Mouse (Mus musculus): ENCODE data around the gene Vmn2r22. TPM values are rescaled to one million over a fixed set of nuclear protein-coding genes. Genes with fewer than 3 reads are reported as not detected.
"Not testable (repeated sequence)": the region's sequence is repeated elsewhere in the genome, so short reads cannot be mapped to it uniquely, and the experiment has no call there.

The Vmn2r22 gene
- polyA plus RNA-seq (2015; fragmentation: Nextera tagmentation; extraction: Ambion mirVana) = not detected in 2 replicates

- WGBS = 61% methylated on average over 3 of the region's 3 CpGs
- H3K9me3 ChIP-seq (ENCODE audit: control insufficient read depth, low read length); H3K9ac ChIP-seq (ENCODE audit: low read depth, low read length); H3K27me3 ChIP-seq (replicated peaks; ENCODE audit: control insufficient read depth, insufficient read depth, low read length); H3K4me1 ChIP-seq (ENCODE audit: control insufficient read depth, insufficient read depth, low read length); H3K4me2 ChIP-seq (ENCODE audit: low read depth, low read length); ATAC-seq; H3K36me3 ChIP-seq (ENCODE audit: control insufficient read depth, insufficient read depth, low read length); H3K27ac ChIP-seq (ENCODE audit: low read length); H3K4me3 ChIP-seq (ENCODE audit: low read length): not testable (repeated sequence)
Observed at GRCm38 (mm10) chr6:123650625-123651024, at the start of gene Vmn2r22. Gene Vmn2r22, minus strand, starts transcription at chr6:123650725.

GRCm38 (mm10) chr6:123697213-123697612, 46.7 kb upstream of the Vmn2r22 start:
- no peak for ATAC-seq
- no peaks in the 10 kb centered on the region for H3K36me3 ChIP-seq (ENCODE audit: control insufficient read depth, insufficient read depth, low read length)
- no peak overlapping the region for H3K27ac ChIP-seq (ENCODE audit: low read length)
- H3K4me1 ChIP-seq (ENCODE audit: control insufficient read depth, insufficient read depth, low read length) = no peaks in the 10 kb centered on the region
- H3K4me2 ChIP-seq (ENCODE audit: low read depth, low read length) = no peak overlapping the region
- H3K4me3 ChIP-seq (ENCODE audit: low read length) = no peak overlapping the region
- H3K9ac ChIP-seq (ENCODE audit: low read depth, low read length) = no peak overlapping the region
- no peaks in the 10 kb centered on the region for H3K9me3 ChIP-seq (ENCODE audit: control insufficient read depth, low read length)
- H3K27me3 ChIP-seq (replicated peaks; ENCODE audit: control insufficient read depth, insufficient read depth, low read length) = no peaks in the 10 kb centered on the region

GRCm38 (mm10) chr6:123696639-123697038, 46.1 kb upstream of the Vmn2r22 start:
- not testable (repeated sequence) for H3K27ac ChIP-seq (ENCODE audit: low read length); H3K27me3 ChIP-seq (replicated peaks; ENCODE audit: control insufficient read depth, insufficient read depth, low read length); ATAC-seq; H3K36me3 ChIP-seq (ENCODE audit: control insufficient read depth, insufficient read depth, low read length); H3K9ac ChIP-seq (ENCODE audit: low read depth, low read length); H3K4me2 ChIP-seq (ENCODE audit: low read depth, low read length); H3K4me1 ChIP-seq (ENCODE audit: control insufficient read depth, insufficient read depth, low read length); H3K9me3 ChIP-seq (ENCODE audit: control insufficient read depth, low read length); H3K4me3 ChIP-seq (ENCODE audit: low read length)
- 46% methylated on average over 1 of the region's 1 CpGs for WGBS

GRCm38 (mm10) chr6:123657040-123657439, 6.5 kb upstream of the Vmn2r22 start:
- H3K9ac ChIP-seq (ENCODE audit: low read depth, low read length) = no peak overlapping the region
- no peaks in the 10 kb centered on the region for H3K4me1 ChIP-seq (ENCODE audit: control insufficient read depth, insufficient read depth, low read length)
- H3K27ac ChIP-seq (ENCODE audit: low read length) = no peak overlapping the region
- WGBS = 60% methylated on average over 6 of the region's 6 CpGs
- H3K36me3 ChIP-seq (ENCODE audit: control insufficient read depth, insufficient read depth, low read length) = no peaks in the 10 kb centered on the region
- ATAC-seq = no peak
- H3K4me2 ChIP-seq (ENCODE audit: low read depth, low read length) = no peak overlapping the region
- H3K27me3 ChIP-seq (replicated peaks; ENCODE audit: control insufficient read depth, insufficient read depth, low read length) = no peaks in the 10 kb centered on the region
- H3K9me3 ChIP-seq (ENCODE audit: control insufficient read depth, low read length) = no peaks in the 10 kb centered on the region
- no peak overlapping the region for H3K4me3 ChIP-seq (ENCODE audit: low read length)

GRCm38 (mm10) chr6:123639394-123639793, 11.1 kb downstream of the Vmn2r22 start:
- WGBS = 77% methylated on average over 4 of the region's 4 CpGs
- ATAC-seq; H3K4me2 ChIP-seq (ENCODE audit: low read depth, low read length); H3K9me3 ChIP-seq (ENCODE audit: control insufficient read depth, low read length); H3K9ac ChIP-seq (ENCODE audit: low read depth, low read length); H3K4me1 ChIP-seq (ENCODE audit: control insufficient read depth, insufficient read depth, low read length); H3K27me3 ChIP-seq (replicated peaks; ENCODE audit: control insufficient read depth, insufficient read depth, low read length); H3K27ac ChIP-seq (ENCODE audit: low read length); H3K4me3 ChIP-seq (ENCODE audit: low read length); H3K36me3 ChIP-seq (ENCODE audit: control insufficient read depth, insufficient read depth, low read length): not testable (repeated sequence)

- not testable (repeated sequence) for H3K27me3 ChIP-seq (replicated peaks; ENCODE audit: control insufficient read depth, insufficient read depth, low read length); H3K27ac ChIP-seq (ENCODE audit: low read length); H3K4me1 ChIP-seq (ENCODE audit: control insufficient read depth, insufficient read depth, low read length); ATAC-seq; H3K36me3 ChIP-seq (ENCODE audit: control insufficient read depth, insufficient read depth, low read length); H3K4me3 ChIP-seq (ENCODE audit: low read length); H3K4me2 ChIP-seq (ENCODE audit: low read depth, low read length); H3K9ac ChIP-seq (ENCODE audit: low read depth, low read length); H3K9me3 ChIP-seq (ENCODE audit: control insufficient read depth, low read length)
- no CpG with 5 or more reads among the region's 2 CpGs for WGBS
Observed at GRCm38 (mm10) chr6:123623784-123624183, 26.7 kb downstream of the Vmn2r22 start.

- H3K4me3 ChIP-seq (ENCODE audit: low read length); H3K9ac ChIP-seq (ENCODE audit: low read depth, low read length); H3K27ac ChIP-seq (ENCODE audit: low read length); H3K36me3 ChIP-seq (ENCODE audit: control insufficient read depth, insufficient read depth, low read length); H3K4me1 ChIP-seq (ENCODE audit: control insufficient read depth, insufficient read depth, low read length); H3K4me2 ChIP-seq (ENCODE audit: low read depth, low read length); H3K27me3 ChIP-seq (replicated peaks; ENCODE audit: control insufficient read depth, insufficient read depth, low read length); H3K9me3 ChIP-seq (ENCODE audit: control insufficient read depth, low read length); ATAC-seq: not testable (repeated sequence)
- no CpG with 5 or more reads among the region's 5 CpGs for WGBS
Observed at GRCm38 (mm10) chr6:123588368-123588767, 62.2 kb downstream of the Vmn2r22 start.

- not testable (repeated sequence) for H3K9me3 ChIP-seq (ENCODE audit: control insufficient read depth, low read length); H3K27me3 ChIP-seq (replicated peaks; ENCODE audit: control insufficient read depth, insufficient read depth, low read length); ATAC-seq; H3K36me3 ChIP-seq (ENCODE audit: control insufficient read depth, insufficient read depth, low read length); H3K27ac ChIP-seq (ENCODE audit: low read length); H3K4me3 ChIP-seq (ENCODE audit: low read length); H3K4me1 ChIP-seq (ENCODE audit: control insufficient read depth, insufficient read depth, low read length); H3K9ac ChIP-seq (ENCODE audit: low read depth, low read length); H3K4me2 ChIP-seq (ENCODE audit: low read depth, low read length)
- WGBS = no CpG with 5 or more reads among the region's 2 CpGs
Observed at GRCm38 (mm10) chr6:123587796-123588328, 62.7 kb downstream of the Vmn2r22 start.

- not testable (repeated sequence) for H3K27me3 ChIP-seq (replicated peaks; ENCODE audit: control insufficient read depth, insufficient read depth, low read length); H3K36me3 ChIP-seq (ENCODE audit: control insufficient read depth, insufficient read depth, low read length); H3K27ac ChIP-seq (ENCODE audit: low read length); H3K4me2 ChIP-seq (ENCODE audit: low read depth, low read length); H3K9me3 ChIP-seq (ENCODE audit: control insufficient read depth, low read length); H3K4me3 ChIP-seq (ENCODE audit: low read length); H3K4me1 ChIP-seq (ENCODE audit: control insufficient read depth, insufficient read depth, low read length); H3K9ac ChIP-seq (ENCODE audit: low read depth, low read length); ATAC-seq
- WGBS = no CpG with 5 or more reads among the region's 1 CpGs
Observed at GRCm38 (mm10) chr6:123583988-123584387, 66.5 kb downstream of the Vmn2r22 start.

- not testable (repeated sequence) for H3K36me3 ChIP-seq (ENCODE audit: control insufficient read depth, insufficient read depth, low read length); ATAC-seq; H3K4me1 ChIP-seq (ENCODE audit: control insufficient read depth, insufficient read depth, low read length); H3K9me3 ChIP-seq (ENCODE audit: control insufficient read depth, low read length); H3K4me3 ChIP-seq (ENCODE audit: low read length); H3K4me2 ChIP-seq (ENCODE audit: low read depth, low read length); H3K27ac ChIP-seq (ENCODE audit: low read length); H3K9ac ChIP-seq (ENCODE audit: low read depth, low read length); H3K27me3 ChIP-seq (replicated peaks; ENCODE audit: control insufficient read depth, insufficient read depth, low read length)
- no CpG with 5 or more reads among the region's 2 CpGs for WGBS
Observed at GRCm38 (mm10) chr6:123574698-123575097, 75.8 kb downstream of the Vmn2r22 start.
